Mouse (Mus musculus) liver, adult 2 months (tissue): Measurements from ENCODE around the gene Ryk. TPM values are rescaled to one million over a fixed set of nuclear protein-coding genes. Genes with fewer than 3 reads are reported as not detected.

Experiments used
- DNase-seq: peaks from one replicate; pipeline ENCODE4 v3.0.0-alpha.2; 2011; ENCODE audit warnings: low read depth, low spot score; ENCODE audit errors: extremely low read depth
- H3K27ac ChIP-seq: fragments of 200-500 bp; replicated peaks from 2 replicates; pipeline ENCODE4 v1.5.1; 2012; ENCODE audit warnings: low read depth, mild to moderate bottlenecking, control low read depth, inconsistent platforms, low read length; ENCODE audit not compliant: insufficient read depth
- H3K27me3 ChIP-seq: fragments of 200-500 bp; 2 replicates; pipeline ENCODE4 v1.6.1; 2012; ENCODE audit warnings: mild to moderate bottlenecking, moderate library complexity, low read length, inconsistent platforms; ENCODE audit not compliant: control insufficient read depth, insufficient read depth
- H3K36me3 ChIP-seq: fragments of 200-500 bp; 2 replicates; pipeline ENCODE4 v1.6.1; 2012; ENCODE audit warnings: low read length, inconsistent platforms; ENCODE audit not compliant: control insufficient read depth, insufficient read depth
- H3K4me1 ChIP-seq: fragments of 200-500 bp; 2 replicates; pipeline ENCODE4 v1.6.1; 2011; ENCODE audit warnings: low read length; ENCODE audit not compliant: control insufficient read depth, insufficient read depth
- H3K4me3 ChIP-seq: fragments of 200-500 bp; 2 replicates; pipeline ENCODE4 v1.5.1; 2011; ENCODE audit warnings: low read depth, mild to moderate bottlenecking, control low read depth, low read length, moderate library complexity; ENCODE audit not compliant: insufficient read depth
- H3K79me2 ChIP-seq: fragments of 200-500 bp; 2 replicates; pipeline ENCODE4 v1.6.1; 2012; ENCODE audit warnings: inconsistent platforms, mild to moderate bottlenecking, low read length, moderate library complexity; ENCODE audit not compliant: control insufficient read depth, insufficient read depth
- H3K9ac ChIP-seq: fragments of 200-500 bp; 2 replicates; pipeline ENCODE4 v1.6.1; 2012; ENCODE audit warnings: low read depth, mild to moderate bottlenecking, control low read depth, inconsistent platforms, low read length
- CTCF ChIP-seq: fragments of 200-500 bp; IDR thresholded peaks from 2 replicates; pipeline ENCODE4 v1.5.1; 2011; ENCODE audit warnings: low read depth, low read length, control low read depth
- POLR2A ChIP-seq: fragments of 200-500 bp; IDR thresholded peaks from 2 replicates; pipeline ENCODE4 v1.6.1; 2011; ENCODE audit warnings: low read length, control low read depth; ENCODE audit not compliant: insufficient read depth; ENCODE audit errors: extremely low read depth
- WGBS: fragments of 180-500 bp; shearing (Covaris S2); methylation state at CpG from one replicate; pipeline ENCODE4 v1.1.7; 2018; 5-methylcytosine and 5-hydroxymethylcytosine counted together
- polyA plus RNA-seq: library from polyadenylated mRNA; depleted of rRNA; stranded (reverse); fragments of >200 nt; gene quantifications from 2 replicates; pipeline ENCODE4 v1.2.3, GENCODE M21; 2012
- total RNA-seq: library from RNA; depleted of rRNA; stranded (reverse); fragments of >200 nt; gene quantifications from 2 replicates; pipeline ENCODE4 v1.2.3, GENCODE M21; 2014

Ryk gene
- total and polyA plus RNA-seq, 2 experiments = 17.2 to 26.6 TPM

- Histone ChIP-seq H3K27me3 (no peaks in the 10 kb centered on the region), H3K4me1 (peaks cover 7% of the 10 kb centered on the region; the same call in 1 of the 2 replicates), H3K27ac (peak overlapping the region; percentile 41; the same call in 1 of the 2 replicates), H3K4me3 (no peak overlapping the region), H3K9ac (no peak overlapping the region), H3K36me3 (peaks cover 18% of the 10 kb centered on the region), H3K79me2 (peaks cover 8% of the 10 kb centered on the region; the same call in 1 of the 2 replicates)
- no peak for DNase-seq
- WGBS = 79% methylated on average over 12 of the region's 12 CpGs
- no peak for TF ChIP-seq POLR2A
- no peak for TF ChIP-seq CTCF
Measured at GRCm38 (mm10) chr9:102865946-102866737, 31.4 kb downstream of the Ryk start.

DNA sequence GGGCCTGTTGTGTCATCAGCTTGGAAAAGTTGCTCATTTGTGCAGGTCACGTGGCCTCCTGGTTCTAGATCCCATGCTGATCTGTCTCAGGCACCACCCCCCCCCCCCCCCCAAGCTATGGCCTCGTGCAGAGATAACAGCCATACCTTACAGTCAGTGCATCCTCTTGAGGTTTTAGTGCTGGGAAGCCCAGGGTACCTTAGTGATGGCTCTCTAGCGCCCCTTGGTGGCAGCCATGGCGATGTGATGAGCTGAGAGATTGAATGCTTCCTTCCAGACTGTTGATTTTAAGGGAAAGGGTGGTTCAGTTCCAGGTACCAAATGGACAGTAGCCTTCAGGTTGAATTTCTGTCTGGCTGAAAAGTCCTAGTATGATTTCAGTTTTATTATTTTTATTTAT, 32.2 kb downstream of the Ryk start:
- Histone ChIP-seq H3K4me1 (peaks cover 2% of the 10 kb centered on the region; the same call in 1 of the 2 replicates), H3K79me2 (peaks cover 3% of the 10 kb centered on the region; the same call in 1 of the 2 replicates), H3K9ac (no peak overlapping the region), H3K36me3 (peaks cover 22% of the 10 kb centered on the region), H3K27me3 (no peaks in the 10 kb centered on the region), H3K27ac (no peak overlapping the region), H3K4me3 (no peak overlapping the region)
- DNase-seq = peak; percentile 44
- WGBS = 21% methylated on average over 4 of the region's 4 CpGs
- TF ChIP-seq POLR2A (no peak), CTCF (peak; percentile 91)

- DNase-seq = no peak
- WGBS = 77% methylated on average over 4 of the region's 4 CpGs
Measured at GRCm38 (mm10) chr9:102867516-102867915, 32.8 kb downstream of the Ryk start.

GRCm38 (mm10) chr9:102868451-102868850, 33.7 kb downstream of the Ryk start:
- 90% methylated on average over 7 of the region's 7 CpGs for WGBS
- no peak for DNase-seq
- peaks cover 24% of the 10 kb centered on the region for H3K36me3 ChIP-seq
- no peak overlapping the region for H3K27ac ChIP-seq
- no peak overlapping the region for H3K9ac ChIP-seq
- H3K4me3 ChIP-seq = no peak overlapping the region
- H3K4me1 ChIP-seq = peaks cover 2% of the 10 kb centered on the region; the same call in 1 of the 2 replicates
- H3K79me2 ChIP-seq = no peaks in the 10 kb centered on the region
- TF ChIP-seq POLR2A (no peak), CTCF (no peak)
- H3K27me3 ChIP-seq = no peaks in the 10 kb centered on the region

More at GRCm38 (mm10) chr9:102867516-102867915, 32.8 kb downstream of the Ryk start:
- TF ChIP-seq CTCF (no peak), POLR2A (no peak)
- H3K27ac ChIP-seq = no peak overlapping the region
- no peak overlapping the region for H3K9ac ChIP-seq
- H3K4me3 ChIP-seq = no peak overlapping the region
- H3K4me1 ChIP-seq = peaks cover 2% of the 10 kb centered on the region; the same call in 1 of the 2 replicates
- peaks cover 24% of the 10 kb centered on the region for H3K36me3 ChIP-seq
- H3K27me3 ChIP-seq = no peaks in the 10 kb centered on the region
- no peaks in the 10 kb centered on the region for H3K79me2 ChIP-seq

DNA sequence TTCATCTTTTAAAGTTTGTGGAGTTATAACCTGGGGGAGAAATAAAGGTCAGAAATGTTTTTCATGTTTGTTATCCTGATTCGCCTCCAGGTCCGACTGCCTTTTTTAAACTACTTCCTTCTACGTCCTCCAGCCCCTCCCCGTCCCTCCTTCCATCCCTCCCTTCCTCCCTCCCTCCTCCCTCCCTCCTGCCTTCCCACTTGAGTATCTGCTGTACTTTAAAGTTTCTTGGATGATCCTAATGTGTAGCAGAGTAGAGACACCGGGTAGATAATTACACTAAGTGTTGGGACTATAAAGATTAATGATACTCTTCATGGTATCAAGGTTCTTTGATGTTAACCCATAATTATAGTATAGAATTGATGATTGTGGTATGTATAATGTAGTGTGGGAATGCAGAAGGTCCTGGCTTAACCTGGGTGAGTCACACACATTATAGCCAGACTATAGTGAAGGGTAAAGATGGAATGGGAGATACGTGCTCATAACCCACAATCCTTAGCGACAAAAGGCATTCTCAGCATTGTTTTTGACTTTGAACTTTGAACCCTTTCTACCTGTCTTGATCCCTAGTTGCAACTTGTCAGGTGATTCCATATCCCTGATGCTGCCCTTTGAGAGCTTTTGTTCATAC, 41.5 kb downstream of the Ryk start:
- DNase-seq = no peak
- Histone ChIP-seq H3K79me2 (no peaks in the 10 kb centered on the region), H3K4me1 (no peaks in the 10 kb centered on the region), H3K27ac (no peak overlapping the region), H3K4me3 (no peak overlapping the region), H3K9ac (no peak overlapping the region), H3K27me3 (no peaks in the 10 kb centered on the region), H3K36me3 (peaks cover 15% of the 10 kb centered on the region; the same call in 1 of the 2 replicates)
- 89% methylated on average over 7 of the region's 7 CpGs for WGBS
- no peak for TF ChIP-seq POLR2A
